Mouse (Mus musculus): ENCODE results near the gene Cacna1d. TPM values are rescaled to one million over a fixed set of nuclear protein-coding genes. Genes with fewer than 3 reads are reported as not detected.

Cacna1d gene
- polyA plus RNA-seq, 1 experiment from 2014 or later, result 10.5 TPM

- 53% methylated on average over 8 of the region's 8 CpGs for WGBS
- no peak overlapping the region for H3K4me2 ChIP-seq
- H3K4me3 ChIP-seq (ENCODE audit: low read depth, low read length), result no peak overlapping the region
- TF ChIP-seq CTCF (IDR thresholded peaks at IDR 0.05; ENCODE audit: low read depth), result no peak
- H3K4me1 ChIP-seq (ENCODE audit: insufficient read depth), result no peaks in the 10 kb centered on the region
- DNase-seq (peak; percentile 13), ATAC-seq (ENCODE audit: insufficient read depth) (no peak)
- H3K9me3 ChIP-seq (ENCODE audit: low read depth, low read length), result no peaks in the 10 kb centered on the region
- no peaks in the 10 kb centered on the region for H3K27me3 ChIP-seq (ENCODE audit: insufficient read depth, low read length)
- H3K9ac ChIP-seq, result no peak overlapping the region
- H3K36me3 ChIP-seq (ENCODE audit: insufficient read depth), result no peaks in the 10 kb centered on the region
- H3K27ac ChIP-seq (ENCODE audit: low read depth), result no peak overlapping the region
Measured at GRCm38 (mm10) chr14:30248121-30248520, 243.1 kb downstream of the Cacna1d start.

GRCm38 (mm10) chr14:30247606-30248005 lies 243.6 kb downstream of the Cacna1d start:
- TF ChIP-seq CTCF (IDR thresholded peaks at IDR 0.05; ENCODE audit: low read depth), result no peak
- Histone ChIP-seq H3K4me1 (ENCODE audit: insufficient read depth) (no peaks in the 10 kb centered on the region), H3K9ac (no peak overlapping the region), H3K4me3 (ENCODE audit: low read depth, low read length) (no peak overlapping the region), H3K4me2 (no peak overlapping the region), H3K9me3 (ENCODE audit: low read depth, low read length) (no peaks in the 10 kb centered on the region), H3K27ac (ENCODE audit: low read depth) (no peak overlapping the region), H3K36me3 (ENCODE audit: insufficient read depth) (no peaks in the 10 kb centered on the region), H3K27me3 (ENCODE audit: insufficient read depth, low read length) (no peaks in the 10 kb centered on the region)
- 82% methylated on average over 4 of the region's 4 CpGs for WGBS
- DNase-seq (no peak), ATAC-seq (ENCODE audit: insufficient read depth) (no peak)

GRCm38 (mm10) chr14:30244776-30245175 lies 246.5 kb downstream of the Cacna1d start:
- WGBS, result 86% methylated on average over 5 of the region's 5 CpGs

GRCm38 (mm10) chr14:30242818-30243205 lies 248.4 kb downstream of the Cacna1d start:
- no peaks in the 10 kb centered on the region for H3K27me3 ChIP-seq (ENCODE audit: insufficient read depth, low read length)
- no peak for TF ChIP-seq CTCF (IDR thresholded peaks at IDR 0.05; ENCODE audit: low read depth)
- H3K4me1 ChIP-seq (ENCODE audit: insufficient read depth), result no peaks in the 10 kb centered on the region
- H3K36me3 ChIP-seq (ENCODE audit: insufficient read depth), result no peaks in the 10 kb centered on the region
- H3K9ac ChIP-seq, result no peak overlapping the region
- 76% methylated on average over 3 of the region's 3 CpGs for WGBS
- no peak for DNase-seq
- H3K4me3 ChIP-seq (ENCODE audit: low read depth, low read length), result no peak overlapping the region
- no peaks in the 10 kb centered on the region for H3K9me3 ChIP-seq (ENCODE audit: low read depth, low read length)
- H3K4me2 ChIP-seq, result no peak overlapping the region
- no peak overlapping the region; the same call in 1 of the 2 replicates for H3K27ac ChIP-seq (ENCODE audit: low read depth)
- ATAC-seq (ENCODE audit: insufficient read depth), result no peak

More at GRCm38 (mm10) chr14:30244776-30245175, 246.5 kb downstream of the Cacna1d start:
- ATAC-seq (ENCODE audit: insufficient read depth) (no peak), DNase-seq (no peak)
- H3K4me2 ChIP-seq, result no peak overlapping the region
- no peak for TF ChIP-seq CTCF (IDR thresholded peaks at IDR 0.05; ENCODE audit: low read depth)
- no peak overlapping the region for H3K4me3 ChIP-seq (ENCODE audit: low read depth, low read length)
- H3K4me1 ChIP-seq (ENCODE audit: insufficient read depth), result no peaks in the 10 kb centered on the region
- H3K9me3 ChIP-seq (ENCODE audit: low read depth, low read length), result no peaks in the 10 kb centered on the region
- no peaks in the 10 kb centered on the region for H3K27me3 ChIP-seq (ENCODE audit: insufficient read depth, low read length)
- H3K9ac ChIP-seq, result no peak overlapping the region
- no peaks in the 10 kb centered on the region for H3K36me3 ChIP-seq (ENCODE audit: insufficient read depth)
- no peak overlapping the region for H3K27ac ChIP-seq (ENCODE audit: low read depth)

- Histone ChIP-seq H3K9me3 (ENCODE audit: low read depth, low read length) (no peaks in the 10 kb centered on the region), H3K27me3 (ENCODE audit: insufficient read depth, low read length) (no peaks in the 10 kb centered on the region), H3K4me3 (ENCODE audit: low read depth, low read length) (no peak overlapping the region), H3K36me3 (ENCODE audit: insufficient read depth) (no peaks in the 10 kb centered on the region), H3K4me1 (ENCODE audit: insufficient read depth) (no peaks in the 10 kb centered on the region), H3K9ac (no peak overlapping the region), H3K27ac (ENCODE audit: low read depth) (no peak overlapping the region; the same call in 1 of the 2 replicates), H3K4me2 (no peak overlapping the region)
- WGBS, result 74% methylated on average over 13 of the region's 13 CpGs
- DNase-seq (no peak), ATAC-seq (ENCODE audit: insufficient read depth) (no peak; the same call in 1 of the 2 replicates)
- TF ChIP-seq CTCF (IDR thresholded peaks at IDR 0.05; ENCODE audit: low read depth), result no peak
Measured at GRCm38 (mm10) chr14:30242166-30242817, 249.0 kb downstream of the Cacna1d start.

- Histone ChIP-seq H3K27ac (ENCODE audit: low read depth) (no peak overlapping the region), H3K4me2 (no peak overlapping the region), H3K4me3 (ENCODE audit: low read depth, low read length) (no peak overlapping the region), H3K9me3 (ENCODE audit: low read depth, low read length) (no peaks in the 10 kb centered on the region), H3K36me3 (ENCODE audit: insufficient read depth) (no peaks in the 10 kb centered on the region), H3K27me3 (ENCODE audit: insufficient read depth, low read length) (no peaks in the 10 kb centered on the region), H3K4me1 (ENCODE audit: insufficient read depth) (no peaks in the 10 kb centered on the region), H3K9ac (no peak overlapping the region)
- DNase-seq (no peak), ATAC-seq (ENCODE audit: insufficient read depth) (no peak)
- TF ChIP-seq CTCF (IDR thresholded peaks at IDR 0.05; ENCODE audit: low read depth), result no peak
- WGBS, result 87% methylated on average over 7 of the region's 7 CpGs
Measured at GRCm38 (mm10) chr14:30240916-30241515, 250.2 kb downstream of the Cacna1d start.

GRCm38 (mm10) chr14:30238807-30239206 lies 252.4 kb downstream of the Cacna1d start:
- H3K36me3 ChIP-seq (ENCODE audit: insufficient read depth), result no peaks in the 10 kb centered on the region
- TF ChIP-seq CTCF (IDR thresholded peaks at IDR 0.05; ENCODE audit: low read depth), result no peak
- 86% methylated on average over 5 of the region's 5 CpGs for WGBS

More at GRCm38 (mm10) chr14:30238807-30239206, 252.4 kb downstream of the Cacna1d start:
- Histone ChIP-seq H3K9me3 (ENCODE audit: low read depth, low read length) (no peaks in the 10 kb centered on the region), H3K4me3 (ENCODE audit: low read depth, low read length) (no peak overlapping the region), H3K4me1 (ENCODE audit: insufficient read depth) (no peaks in the 10 kb centered on the region), H3K9ac (no peak overlapping the region), H3K27me3 (ENCODE audit: insufficient read depth, low read length) (no peaks in the 10 kb centered on the region), H3K4me2 (no peak overlapping the region), H3K27ac (ENCODE audit: low read depth) (no peak overlapping the region)
- DNase-seq (no peak), ATAC-seq (ENCODE audit: insufficient read depth) (no peak)
